Mouse (Mus musculus) myocyte (in vitro differentiated cells): Measurements from ENCODE around the gene Gm19684. TPM values are rescaled to one million over a fixed set of nuclear protein-coding genes. Genes with fewer than 3 reads are reported as not detected.
"Not testable (repeated sequence)": the region's sequence is repeated elsewhere in the genome, so short reads cannot be mapped to it uniquely, and the experiment has no call there.

ENCODE experiments used
- H3K27me3 ChIP-seq: one replicate; pipeline ENCODE4 v1.6.1; 2011; ENCODE audit not compliant: control insufficient read depth, insufficient read depth, insufficient read length
- H3K36me3 ChIP-seq: one replicate; pipeline ENCODE4 v1.6.1; 2011; ENCODE audit not compliant: control insufficient read depth, insufficient read depth
- H3K4me2 ChIP-seq: one replicate; pipeline ENCODE4 v1.6.1; 2011; ENCODE audit warnings: low read depth, control low read depth
- H3K4me3 ChIP-seq: one replicate; pipeline ENCODE4 v1.5.1; 2011; ENCODE audit warnings: mild to moderate bottlenecking, control low read depth, moderate library complexity
- H3K79me2 ChIP-seq: one replicate; pipeline ENCODE4 v1.6.1; 2011; ENCODE audit not compliant: control insufficient read depth, insufficient read depth
- H3ac ChIP-seq: one replicate; pipeline ENCODE4 v1.6.1; 2011; ENCODE audit not compliant: control insufficient read depth, insufficient read length
- CEBPB ChIP-seq: IDR thresholded peaks from 2 replicates; pipeline ENCODE4 v1.6.1; 2011; ENCODE audit warnings: mild to moderate bottlenecking, moderate library complexity; ENCODE audit not compliant: poor library complexity, insufficient read depth, severe bottlenecking
- E2F4 ChIP-seq: IDR thresholded peaks from one replicate; pipeline ENCODE4 v1.6.1; 2011; ENCODE audit warnings: mild to moderate bottlenecking, control low read depth, moderate library complexity; ENCODE audit not compliant: insufficient read depth
- MAX ChIP-seq: IDR thresholded peaks from one replicate; pipeline ENCODE4 v1.6.1; 2011; ENCODE audit warnings: low read depth, mild to moderate bottlenecking, control low read depth
- MYOD1 ChIP-seq, 3 experiments: IDR thresholded peaks; one replicate each; pipeline ENCODE4 v1.6.1; 2011; ENCODE audit warnings: control low read depth in 2 of 3, low read depth in 2 of 3, mild to moderate bottlenecking in 2 of 3, moderate library complexity in 1 of 3; ENCODE audit not compliant: insufficient read length in 2 of 3, control insufficient read depth in 1 of 3
- MYOG ChIP-seq, 3 experiments: IDR thresholded peaks; one replicate each; pipeline ENCODE4 v1.6.1; 2011; ENCODE audit warnings: control low read depth in 2 of 3, low read depth in 2 of 3, mild to moderate bottlenecking in 2 of 3; ENCODE audit not compliant: insufficient read length in 2 of 3, control insufficient read depth in 1 of 3, insufficient read depth in 1 of 3
- POLR2A ChIP-seq: IDR thresholded peaks from one replicate; pipeline ENCODE4 v1.6.1; 2011; ENCODE audit warnings: low read depth, mild to moderate bottlenecking, control low read depth, moderate library complexity; ENCODE audit not compliant: insufficient read length
- POLR2AphosphoS2 ChIP-seq: IDR thresholded peaks from one replicate; pipeline ENCODE4 v1.6.1; 2011; ENCODE audit warnings: low read depth, control low read depth; ENCODE audit not compliant: insufficient read length
- REST ChIP-seq: IDR thresholded peaks from one replicate; pipeline ENCODE4 v1.6.1; 2011; ENCODE audit warnings: mild to moderate bottlenecking, control low read depth, moderate library complexity; ENCODE audit not compliant: insufficient read depth, insufficient read length
- SRF ChIP-seq: IDR thresholded peaks from one replicate; pipeline ENCODE4 v1.6.1; 2011; ENCODE audit warnings: low read depth; ENCODE audit not compliant: control insufficient read depth, insufficient read length
- TCF12 ChIP-seq: IDR thresholded peaks from one replicate; pipeline ENCODE4 v1.6.1; 2011; ENCODE audit warnings: mild to moderate bottlenecking, control low read depth; ENCODE audit not compliant: poor library complexity, insufficient read depth, severe bottlenecking
- TCF3 ChIP-seq: IDR thresholded peaks from one replicate; pipeline ENCODE4 v1.6.1; 2011; ENCODE audit warnings: low read depth, control low read depth; ENCODE audit not compliant: insufficient read length
- USF1 ChIP-seq: IDR thresholded peaks from one replicate; pipeline ENCODE4 v1.6.1; 2011; ENCODE audit warnings: low read depth, mild to moderate bottlenecking, control low read depth, moderate library complexity
- polyA plus RNA-seq: library from polyadenylated mRNA; unstranded; fragments of >200 nt; fragmentation: generic; extraction: Trizol; gene quantifications from one replicate; pipeline ENCODE4 v1.2.1, GENCODE M21; 2012; ENCODE audit warnings: missing spikeins

The Gm19684 gene
- polyA plus RNA-seq, 1 experiment = not detected

- not testable (repeated sequence) for H3K4me2 ChIP-seq, H3K79me2 ChIP-seq, H3K4me3 ChIP-seq, H3K36me3 ChIP-seq, H3ac ChIP-seq
- peaks cover 26% of the 10 kb centered on the region for H3K27me3 ChIP-seq
These were observed 27.0 kb downstream of the Gm19684 start for GRCm38 (mm10) chr17:36148468-36148867.

GRCm38 (mm10) chr17:36151200-36151599 is 29.7 kb downstream of the Gm19684 start:
- H3K4me3 ChIP-seq, H3K27me3 ChIP-seq, H3K79me2 ChIP-seq, H3ac ChIP-seq, H3K4me2 ChIP-seq, H3K36me3 ChIP-seq: not testable (repeated sequence)

- TF ChIP-seq MYOG (IDR thresholded peaks at IDR 0.05; ENCODE audit: control insufficient read depth in 1 of 3, insufficient read depth in 1 of 3, insufficient read length in 2 of 3, low read depth in 2 of 3) = no peak
- TF ChIP-seq POLR2A = no peak
- TF ChIP-seq REST = no peak
- TF ChIP-seq TCF3 = no peak
- no peak for TF ChIP-seq E2F4
- TF ChIP-seq TCF12 = no peak
- TF ChIP-seq MAX = no peak
- no peak for TF ChIP-seq USF1
- no peak for TF ChIP-seq MYOD1 (IDR thresholded peaks at IDR 0.05; ENCODE audit: control insufficient read depth in 1 of 3, insufficient read length in 2 of 3, low read depth in 2 of 3)
- no peak for TF ChIP-seq POLR2AphosphoS2
- no peak for TF ChIP-seq CEBPB
- TF ChIP-seq SRF = no peak
These were observed 33.0 kb downstream of the Gm19684 start for GRCm38 (mm10) chr17:36154271-36155149.

GRCm38 (mm10) chr17:36157782-36158181 is 36.3 kb downstream of the Gm19684 start:
- H3K4me3 ChIP-seq, H3K4me2 ChIP-seq, H3ac ChIP-seq, H3K79me2 ChIP-seq, H3K36me3 ChIP-seq: not testable (repeated sequence)
- peaks cover 37% of the 10 kb centered on the region for H3K27me3 ChIP-seq

More at GRCm38 (mm10) chr17:36154271-36155149, 33.0 kb downstream of the Gm19684 start:
- no peaks in the 10 kb centered on the region for H3K36me3 ChIP-seq
- H3K79me2 ChIP-seq = no peaks in the 10 kb centered on the region
- H3K4me3 ChIP-seq = no peak overlapping the region
- H3ac ChIP-seq = no peak overlapping the region
- H3K4me2 ChIP-seq = no peak overlapping the region
- H3K27me3 ChIP-seq = peaks cover 23% of the 10 kb centered on the region

GRCm38 (mm10) chr17:36158264-36158663 is 36.8 kb downstream of the Gm19684 start:
- not testable (repeated sequence) for H3K4me2 ChIP-seq, H3K4me3 ChIP-seq, H3K79me2 ChIP-seq, H3ac ChIP-seq, H3K36me3 ChIP-seq
- H3K27me3 ChIP-seq = peaks cover 37% of the 10 kb centered on the region

- no peaks in the 10 kb centered on the region for H3K79me2 ChIP-seq
- H3K4me3 ChIP-seq = no peak overlapping the region
- H3K4me2 ChIP-seq = peak overlapping the region; percentile 18
- H3K36me3 ChIP-seq = no peaks in the 10 kb centered on the region
- no peak overlapping the region for H3ac ChIP-seq
- TF ChIP-seq TCF12 = no peak
- TF ChIP-seq USF1 = no peak
- TF ChIP-seq MYOD1 (IDR thresholded peaks at IDR 0.05; ENCODE audit: control insufficient read depth in 1 of 3, insufficient read length in 2 of 3, low read depth in 2 of 3) = no peak
- H3K27me3 ChIP-seq = peaks cover 35% of the 10 kb centered on the region
These were observed 39.9 kb downstream of the Gm19684 start for GRCm38 (mm10) chr17:36161129-36162051.

GRCm38 (mm10) chr17:36166901-36167300 is 45.4 kb downstream of the Gm19684 start:
- peaks cover 27% of the 10 kb centered on the region for H3K27me3 ChIP-seq
- H3K4me3 ChIP-seq, H3K4me2 ChIP-seq, H3K79me2 ChIP-seq, H3K36me3 ChIP-seq, H3ac ChIP-seq: not testable (repeated sequence)
